Mouse (Mus musculus): Measurements from ENCODE around the gene Dpp7. TPM values are rescaled to one million over a fixed set of nuclear protein-coding genes. Genes with fewer than 3 reads are reported as not detected.
A peak's percentile ranks its signal among the peaks of the same experiment; 100 is the strongest.

The Dpp7 gene
- total RNA-seq (2021): 1 to 10 TPM; 4.8 to 5.4 TPM
- polyA plus RNA-seq (2012; rRNA removed): 11.4 and 11.8 TPM in 2 replicates
- long read RNA-seq, partial matches to known transcripts: 0 of 5 reads
- long read RNA-seq, other reads (novel, unspliced or antisense): 1 of 5 reads

GRCm38 (mm10) chr2:25356208-25357079 is at the start of gene Dpp7:
TSS of gene Dpp7 (minus strand) at chr2:25356359.
- peak within 1 kb of the TSS; percentile 19 for H3K9ac ChIP-seq (ENCODE audit: low read depth, low read length)

DNA sequence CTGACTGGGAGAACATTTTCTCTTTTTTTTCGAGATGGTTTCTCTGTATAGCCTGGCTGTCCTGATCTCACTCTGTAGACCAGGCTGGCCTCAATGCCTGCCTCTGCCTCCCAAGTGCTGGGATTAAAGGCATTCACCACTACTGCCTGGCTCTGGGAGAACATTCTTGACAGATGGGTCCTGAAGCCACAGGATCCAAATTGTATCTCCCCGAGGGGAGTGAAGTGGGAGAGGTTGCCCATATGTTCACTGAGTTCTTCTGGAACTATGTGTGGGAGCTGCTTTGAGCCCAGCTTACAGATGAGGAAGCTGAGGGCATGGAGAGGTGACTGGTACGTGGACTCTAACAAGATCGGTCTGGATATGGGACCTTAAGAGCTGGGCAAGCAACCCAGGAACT is 47.8 kb upstream of the Dpp7 start:
- intact Hi-C loops (cut with DNase I): loop anchor here (5.0 kb wide), 1 partner anchor 37 kb away; the partner anchor contains the start of gene Uap1l1
- TF ChIP-seq POLR2A (IDR thresholded peaks at IDR 0.05; ENCODE audit: insufficient read depth, low read depth, low read length) (no peak), CTCF (IDR thresholded peaks at IDR 0.05) (no peak), EP300 (IDR thresholded peaks at IDR 0.05; ENCODE audit: insufficient read depth, low read depth, low read length) (no peak)
- Histone ChIP-seq H3K27ac (no peak overlapping the region), H3K4me1 (ENCODE audit: control insufficient read depth, insufficient read depth, low read length) (0 out of 2 replicates have a peak, but pooled peaks cover 1% of the 10 kb centered on the region), H3K27me3 (ENCODE audit: control insufficient read depth, insufficient read depth, low read length) (no peaks in the 10 kb centered on the region), H3K9ac (ENCODE audit: low read depth, low read length) (no peak overlapping the region), H3K4me3 (no peak overlapping the region), H3K36me3 (ENCODE audit: control insufficient read depth, insufficient read depth, low read length) (no peaks in the 10 kb centered on the region), H3K79me2 (replicated peaks; ENCODE audit: control insufficient read depth, insufficient read depth, low read length) (no peaks in the 10 kb centered on the region)
- no peak for DNase-seq
- 72% methylated on average over 4 of the region's 4 CpGs for WGBS

More at GRCm38 (mm10) chr2:25356208-25357079, at the start of gene Dpp7:
- peak; percentile 82 to 83 for DNase-seq
- Histone ChIP-seq H3K4me1 (ENCODE audit: control insufficient read depth, insufficient read depth, low read length) (peaks cover 2% of the 10 kb centered on the region), H3K4me3 (peak within 1 kb of the TSS; percentile 48), H3K36me3 (ENCODE audit: control insufficient read depth, insufficient read depth, low read length) (no peaks in the 10 kb centered on the region), H3K27me3 (ENCODE audit: control insufficient read depth, insufficient read depth, low read length) (no peaks in the 10 kb centered on the region), H3K79me2 (replicated peaks; ENCODE audit: control insufficient read depth, insufficient read depth, low read length) (no peaks in the 10 kb centered on the region), H3K27ac (no peak within 1 kb of the TSS)
- TF ChIP-seq EP300 (IDR thresholded peaks at IDR 0.05; ENCODE audit: insufficient read depth, low read depth, low read length): no peak
- peak; percentile 57 for TF ChIP-seq POLR2A (IDR thresholded peaks at IDR 0.05; ENCODE audit: insufficient read depth, low read depth, low read length)
- intact Hi-C loops (cut with DNase I): no loop called here
- WGBS: 3% methylated on average over 13 of the region's 13 CpGs

GRCm38 (mm10) chr2:25402972-25403601 is 46.9 kb upstream of the Dpp7 start:
- intact Hi-C loops (cut with DNase I): loop anchor here (5.0 kb wide), 1 partner anchor 36 kb away; the partner anchor contains the start of gene Uap1l1
- no peak for TF ChIP-seq EP300 (IDR thresholded peaks at IDR 0.05; ENCODE audit: insufficient read depth, low read depth, low read length)
- peak; percentile 55; the same call in 1 of the 2 replicates for TF ChIP-seq POLR2A (IDR thresholded peaks at IDR 0.05; ENCODE audit: insufficient read depth, low read depth, low read length)
- H3K27me3 ChIP-seq (ENCODE audit: control insufficient read depth, insufficient read depth, low read length): no peaks in the 10 kb centered on the region
- H3K4me3 ChIP-seq: peak overlapping the region; percentile 58
- H3K36me3 ChIP-seq (ENCODE audit: control insufficient read depth, insufficient read depth, low read length): no peaks in the 10 kb centered on the region
- 2% methylated on average over 54 of the region's 54 CpGs for WGBS
- peak overlapping the region; percentile 74 for H3K27ac ChIP-seq
- peak overlapping the region; percentile 77 for H3K9ac ChIP-seq (ENCODE audit: low read depth, low read length)
- DNase-seq: peak; percentile 82 to 83
- H3K79me2 ChIP-seq (replicated peaks; ENCODE audit: control insufficient read depth, insufficient read depth, low read length): no peaks in the 10 kb centered on the region
- 0 out of 2 replicates have a peak, but pooled peaks cover 1% of the 10 kb centered on the region for H3K4me1 ChIP-seq (ENCODE audit: control insufficient read depth, insufficient read depth, low read length)

DNA sequence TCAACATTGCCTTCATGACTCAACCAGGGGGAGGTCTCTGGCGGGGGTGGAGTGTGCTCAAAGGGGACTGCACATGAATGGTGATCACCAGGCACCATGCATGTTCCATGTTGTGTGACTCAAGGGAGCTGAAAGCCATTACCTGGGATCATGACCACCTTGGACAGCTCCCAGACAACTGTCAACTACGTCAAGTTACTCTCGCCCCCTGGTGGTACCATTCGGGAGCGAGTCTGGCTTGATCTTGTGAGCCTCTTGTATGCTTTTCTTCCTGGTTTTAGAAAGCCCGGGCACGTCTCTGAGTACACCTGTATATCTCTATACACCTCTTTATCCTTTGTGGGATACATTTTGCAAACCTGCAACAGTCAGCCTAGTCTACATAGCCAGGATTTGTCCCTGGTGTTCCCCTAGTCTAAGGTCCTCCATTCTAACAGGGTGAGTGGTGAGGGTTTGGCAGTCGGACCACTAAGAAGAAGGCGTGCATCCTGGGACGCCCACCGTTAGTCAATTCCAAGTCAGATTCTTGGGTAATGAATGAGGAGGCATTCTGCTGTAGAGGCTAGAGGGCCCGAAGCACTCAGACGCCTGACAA is 46.3 kb upstream of the Dpp7 start:
- H3K27me3 ChIP-seq (ENCODE audit: control insufficient read depth, insufficient read depth, low read length): no peaks in the 10 kb centered on the region
- H3K4me1 ChIP-seq (ENCODE audit: control insufficient read depth, insufficient read depth, low read length): 0 out of 2 replicates have a peak, but pooled peaks cover 1% of the 10 kb centered on the region
- peak; percentile 51 to 66 for DNase-seq
- H3K9ac ChIP-seq (ENCODE audit: low read depth, low read length): peak overlapping the region; percentile 18; the same call in 1 of the 2 replicates
- H3K79me2 ChIP-seq (replicated peaks; ENCODE audit: control insufficient read depth, insufficient read depth, low read length): no peaks in the 10 kb centered on the region
- intact Hi-C loops (cut with DNase I): loop anchor here (5.0 kb wide), 1 partner anchor 35 kb away; the partner anchor contains the start of gene Uap1l1
- no peaks in the 10 kb centered on the region for H3K36me3 ChIP-seq (ENCODE audit: control insufficient read depth, insufficient read depth, low read length)
- no peak overlapping the region; the same call in none of the 2 replicates for H3K27ac ChIP-seq
- 2% methylated on average over 13 of the region's 13 CpGs for WGBS
- TF ChIP-seq CTCF (IDR thresholded peaks at IDR 0.05): peak; percentile 72
- no peak for TF ChIP-seq POLR2A (IDR thresholded peaks at IDR 0.05; ENCODE audit: insufficient read depth, low read depth, low read length)
- H3K4me3 ChIP-seq: peak overlapping the region; percentile 58

DNA sequence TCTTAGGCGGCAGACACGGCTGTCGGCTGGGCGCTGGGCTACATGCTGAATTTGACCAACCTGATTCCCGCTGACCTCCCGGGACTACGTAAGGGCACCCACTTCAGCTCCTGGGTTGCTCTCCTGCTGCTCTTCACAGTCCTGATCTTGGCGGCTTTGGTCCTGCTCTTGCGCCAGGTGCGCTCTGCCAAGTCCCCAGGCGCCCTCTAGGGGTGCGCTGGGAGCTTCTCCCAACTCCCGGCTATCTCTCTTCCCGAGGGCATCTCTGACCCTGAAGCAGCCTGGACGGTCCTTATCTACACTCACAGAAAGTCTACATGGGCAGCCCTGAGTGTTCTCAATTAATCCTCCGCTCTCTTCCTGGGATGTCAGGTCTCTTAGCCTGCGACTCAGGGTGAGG is 44.6 kb upstream of the Dpp7 start:
- Histone ChIP-seq H3K79me2 (replicated peaks; ENCODE audit: control insufficient read depth, insufficient read depth, low read length) (no peaks in the 10 kb centered on the region), H3K9ac (ENCODE audit: low read depth, low read length) (peak overlapping the region; percentile 30), H3K27me3 (ENCODE audit: control insufficient read depth, insufficient read depth, low read length) (no peaks in the 10 kb centered on the region), H3K36me3 (ENCODE audit: control insufficient read depth, insufficient read depth, low read length) (no peaks in the 10 kb centered on the region), H3K4me1 (ENCODE audit: control insufficient read depth, insufficient read depth, low read length) (peaks cover 7% of the 10 kb centered on the region), H3K4me3 (peak overlapping the region; percentile 29), H3K27ac (peak overlapping the region; percentile 64)
- peak; percentile 78 to 80 for DNase-seq
- no peak for TF ChIP-seq POLR2A (IDR thresholded peaks at IDR 0.05; ENCODE audit: insufficient read depth, low read depth, low read length)
- peak; percentile 90 for TF ChIP-seq CTCF (IDR thresholded peaks at IDR 0.05)
- no peak for TF ChIP-seq EP300 (IDR thresholded peaks at IDR 0.05; ENCODE audit: insufficient read depth, low read depth, low read length)
- intact Hi-C loops (cut with DNase I): loop anchor here (5.0 kb wide), 1 partner anchor 33 kb away; the partner anchor contains the start of gene Uap1l1
- WGBS: 4% methylated on average over 17 of the region's 17 CpGs
